Mouse (Mus musculus): ENCODE data around the gene Hyal1. TPM values are rescaled to one million over a fixed set of nuclear protein-coding genes. Genes with fewer than 3 reads are reported as not detected.

Gene Hyal1
- polyA plus RNA-seq, 1 experiment from 2014 or later: 6.2 TPM

DNA sequence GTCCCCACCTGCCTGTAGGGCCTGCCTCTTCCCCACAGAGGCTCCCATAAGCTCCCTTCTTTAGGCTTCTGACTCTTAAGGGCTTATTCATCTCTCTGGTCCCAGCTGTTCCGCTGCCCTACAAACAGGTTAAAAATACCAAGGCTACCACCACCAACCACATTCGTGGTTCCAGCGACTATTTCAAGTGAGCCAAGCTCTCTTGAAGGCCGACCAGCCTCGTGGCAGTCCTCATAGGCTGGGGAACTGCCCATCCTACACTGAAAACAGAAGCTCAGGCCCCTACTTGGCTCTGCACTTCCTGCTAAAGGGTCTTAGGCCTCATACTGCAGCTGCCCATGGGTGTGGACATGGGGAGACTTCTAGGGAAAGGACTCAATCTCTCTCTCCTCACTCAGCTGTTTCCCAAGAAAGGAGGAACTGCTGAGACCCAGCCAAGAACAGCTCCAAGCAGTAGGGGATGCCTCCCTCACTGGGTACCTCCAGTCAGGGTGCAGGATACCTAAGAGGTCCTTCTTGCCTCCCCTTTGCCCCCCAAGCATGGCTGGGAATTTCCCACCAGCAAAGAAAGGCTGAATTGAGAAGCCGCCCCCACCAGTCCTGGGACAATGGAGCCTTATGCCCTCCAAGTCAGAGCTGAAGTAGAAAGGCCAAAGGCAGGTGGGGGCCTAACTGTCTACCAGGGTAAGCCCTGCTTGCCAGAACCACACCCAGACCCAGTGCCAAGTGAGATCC lies 34.9 kb downstream of the Hyal1 start:
- H3K9ac ChIP-seq (ENCODE audit: low read length): peak overlapping the region; percentile 72
- H3K27me3 ChIP-seq (ENCODE audit: control insufficient read depth, insufficient read depth, low read length): no peaks in the 10 kb centered on the region
- ATAC-seq (replicated peaks; ENCODE audit: low FRiP score) (no peak), DNase-seq (ENCODE audit: low spot score) (no peak)
- peaks cover 15% of the 10 kb centered on the region for H3K36me3 ChIP-seq (ENCODE audit: control insufficient read depth, insufficient read depth, low read length)
- 77% methylated on average over 6 of the region's 6 CpGs for WGBS
- H3K4me3 ChIP-seq (ENCODE audit: low read depth, low read length): peak overlapping the region; percentile 28; the same call in 1 of the 2 replicates
- H3K4me2 ChIP-seq (ENCODE audit: low read depth, low read length, severe bottlenecking): peak overlapping the region; percentile 58
- peaks cover 41% of the 10 kb centered on the region for H3K4me1 ChIP-seq (replicated peaks; ENCODE audit: control insufficient read depth, insufficient read depth, low read length)
- peak overlapping the region; percentile 95 for H3K27ac ChIP-seq (ENCODE audit: low read depth, low read length)
- no peaks in the 10 kb centered on the region for H3K9me3 ChIP-seq (ENCODE audit: control insufficient read depth, low read length)

DNA sequence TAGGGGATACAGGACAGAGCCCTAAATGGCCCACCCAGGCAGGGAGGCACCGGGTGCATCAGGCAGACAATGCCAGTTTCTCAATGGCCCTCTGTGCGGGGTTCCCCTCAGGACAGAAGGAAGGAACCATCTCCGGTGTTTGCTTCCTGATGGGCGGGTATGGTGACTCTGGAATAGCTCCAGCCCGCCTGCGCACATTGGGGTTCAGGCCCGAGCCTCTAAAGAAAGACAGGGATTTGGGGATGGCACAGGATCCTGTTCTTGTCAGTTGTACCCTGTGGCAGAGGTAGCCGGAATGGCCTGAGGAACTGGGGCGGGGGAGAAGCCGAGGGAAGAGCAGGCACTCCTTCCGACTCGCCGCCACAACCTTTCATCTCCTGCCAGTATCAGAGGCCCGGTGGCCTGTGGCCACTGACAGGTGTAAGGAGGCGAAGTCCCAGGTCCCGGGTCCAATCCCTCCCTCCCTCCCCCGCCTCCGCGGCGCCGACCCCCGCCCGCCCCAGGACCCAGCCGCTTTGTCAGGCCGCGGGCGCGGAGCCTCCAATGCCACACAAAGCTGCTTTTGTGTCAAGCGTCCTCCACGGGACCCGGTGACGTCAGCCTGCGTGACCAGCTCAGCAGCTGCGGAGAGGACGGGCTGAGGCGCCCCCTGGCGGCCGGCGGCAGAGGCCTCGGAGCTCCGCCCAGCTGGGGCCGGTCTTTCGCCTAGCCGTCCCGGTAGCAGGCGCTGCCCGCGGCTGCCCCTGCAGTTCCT lies 35.6 kb downstream of the Hyal1 start:
- H3K27ac ChIP-seq (ENCODE audit: low read depth, low read length): peak overlapping the region; percentile 95
- H3K4me3 ChIP-seq (ENCODE audit: low read depth, low read length): peak overlapping the region; percentile 28
- peak; percentile 95 for ATAC-seq (replicated peaks; ENCODE audit: low FRiP score)
- peak overlapping the region; percentile 58 for H3K4me2 ChIP-seq (ENCODE audit: low read depth, low read length, severe bottlenecking)
- H3K36me3 ChIP-seq (ENCODE audit: control insufficient read depth, insufficient read depth, low read length): peaks cover 15% of the 10 kb centered on the region
- DNase-seq (ENCODE audit: low spot score): peak; percentile 100
- no peaks in the 10 kb centered on the region for H3K9me3 ChIP-seq (ENCODE audit: control insufficient read depth, low read length)
- H3K9ac ChIP-seq (ENCODE audit: low read length): peak overlapping the region; percentile 72
- H3K4me1 ChIP-seq (replicated peaks; ENCODE audit: control insufficient read depth, insufficient read depth, low read length): peaks cover 35% of the 10 kb centered on the region
- no peaks in the 10 kb centered on the region for H3K27me3 ChIP-seq (ENCODE audit: control insufficient read depth, insufficient read depth, low read length)
- WGBS: 2% methylated on average over 40 of the region's 48 CpGs

DNA sequence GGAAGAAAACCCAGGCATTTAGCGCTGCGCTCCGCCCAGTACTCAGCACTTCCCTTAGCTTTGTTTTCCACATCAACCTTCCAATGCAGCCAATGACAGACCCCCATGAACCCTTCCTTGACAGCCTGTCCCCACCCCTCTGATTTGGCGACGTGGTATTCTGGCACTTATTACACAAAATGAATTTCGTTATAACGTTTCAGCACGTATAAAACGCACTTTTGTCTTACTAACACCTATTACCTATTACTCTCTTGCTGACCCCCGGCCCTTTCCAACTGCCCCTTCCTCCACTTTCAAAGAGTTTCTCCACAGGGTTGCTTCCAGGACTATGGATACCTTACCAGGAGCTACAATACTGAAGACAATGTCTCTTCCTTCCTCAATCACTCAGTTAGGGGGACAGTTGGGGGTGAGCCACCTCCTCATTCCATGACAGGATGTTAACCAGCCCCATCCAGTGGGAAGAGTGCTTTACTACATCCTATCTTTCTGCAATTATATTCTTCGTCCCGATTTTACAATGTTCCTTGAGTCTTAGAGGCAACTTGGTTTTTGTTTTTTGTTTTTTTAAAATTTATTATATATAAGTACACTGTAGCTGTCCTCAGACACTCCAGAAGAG lies 36.3 kb downstream of the Hyal1 start:
- H3K27me3 ChIP-seq (ENCODE audit: control insufficient read depth, insufficient read depth, low read length): no peaks in the 10 kb centered on the region
- H3K9me3 ChIP-seq (ENCODE audit: control insufficient read depth, low read length): no peaks in the 10 kb centered on the region
- peaks cover 19% of the 10 kb centered on the region for H3K36me3 ChIP-seq (ENCODE audit: control insufficient read depth, insufficient read depth, low read length)
- H3K4me3 ChIP-seq (ENCODE audit: low read depth, low read length): peak overlapping the region; percentile 28; the same call in 1 of the 2 replicates
- peak overlapping the region; percentile 58; the same call in 1 of the 2 replicates for H3K4me2 ChIP-seq (ENCODE audit: low read depth, low read length, severe bottlenecking)
- DNase-seq (ENCODE audit: low spot score) (no peak), ATAC-seq (replicated peaks; ENCODE audit: low FRiP score) (peak; percentile 11)
- peak overlapping the region; percentile 72; the same call in 1 of the 2 replicates for H3K9ac ChIP-seq (ENCODE audit: low read length)
- peak overlapping the region; percentile 95 for H3K27ac ChIP-seq (ENCODE audit: low read depth, low read length)
- H3K4me1 ChIP-seq (replicated peaks; ENCODE audit: control insufficient read depth, insufficient read depth, low read length): peaks cover 30% of the 10 kb centered on the region
- 12% methylated on average over 12 of the region's 12 CpGs for WGBS

DNA sequence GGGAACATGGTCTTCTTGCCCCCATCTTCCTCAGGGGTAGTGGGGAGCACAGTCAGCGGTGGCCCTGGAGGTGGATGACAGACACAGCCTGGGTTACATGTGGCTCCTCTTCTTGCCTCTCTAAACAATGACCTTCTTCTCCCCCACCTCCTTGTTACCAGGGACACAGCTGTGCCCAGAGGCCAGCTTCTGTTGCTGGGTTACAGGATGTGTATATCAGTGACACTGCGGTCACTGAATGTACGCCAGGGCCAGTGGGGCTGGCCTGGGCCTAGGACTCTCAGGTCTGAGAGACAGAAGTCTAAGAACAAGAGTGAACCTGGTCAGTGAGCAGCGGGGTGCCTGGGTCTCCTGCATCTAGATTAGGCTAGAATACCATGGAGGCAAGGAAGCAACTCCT lies 38.3 kb downstream of the Hyal1 start:
- no peak overlapping the region for H3K9ac ChIP-seq (ENCODE audit: low read length)
- H3K36me3 ChIP-seq (ENCODE audit: control insufficient read depth, insufficient read depth, low read length): peaks cover 29% of the 10 kb centered on the region
- no peak overlapping the region for H3K4me3 ChIP-seq (ENCODE audit: low read depth, low read length)
- whole genome bisulfite sequencing: 74% methylated on average over 4 of the region's 4 CpGs
- H3K27me3 ChIP-seq (ENCODE audit: control insufficient read depth, insufficient read depth, low read length): no peaks in the 10 kb centered on the region
- no peak overlapping the region for H3K4me2 ChIP-seq (ENCODE audit: low read depth, low read length, severe bottlenecking)
- H3K27ac ChIP-seq (ENCODE audit: low read depth, low read length): 0 out of 2 replicates have a peak overlapping the region, but pooled peaks have one; percentile 19
- peaks cover 23% of the 10 kb centered on the region for H3K4me1 ChIP-seq (replicated peaks; ENCODE audit: control insufficient read depth, insufficient read depth, low read length)
- H3K9me3 ChIP-seq (ENCODE audit: control insufficient read depth, low read length): no peaks in the 10 kb centered on the region
- no peak for ATAC-seq (replicated peaks; ENCODE audit: low FRiP score)
- DNase-seq (ENCODE audit: low spot score): no peak

DNA sequence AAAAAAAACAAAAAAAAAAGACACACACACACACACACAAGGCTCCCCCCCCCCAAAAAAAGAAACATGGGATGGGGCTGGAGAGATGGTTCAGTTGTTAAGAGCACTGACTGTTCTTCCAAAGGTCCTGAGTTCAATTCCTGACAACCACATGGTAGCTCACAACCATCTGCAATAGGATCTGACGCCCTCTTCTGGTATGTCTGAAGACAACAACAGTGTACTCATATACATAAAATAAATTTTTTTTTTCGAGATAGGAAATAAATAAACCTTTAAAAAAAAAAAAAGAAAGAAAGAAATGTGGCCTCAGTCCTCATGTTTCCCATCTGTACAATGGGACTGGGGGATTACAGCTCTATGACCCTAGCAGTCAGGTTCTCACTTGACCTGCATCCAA lies 40.7 kb downstream of the Hyal1 start:
- Histone ChIP-seq H3K9ac (ENCODE audit: low read length) (no peak overlapping the region), H3K9me3 (ENCODE audit: control insufficient read depth, low read length) (no peaks in the 10 kb centered on the region), H3K27me3 (ENCODE audit: control insufficient read depth, insufficient read depth, low read length) (no peaks in the 10 kb centered on the region), H3K27ac (ENCODE audit: low read depth, low read length) (no peak overlapping the region), H3K36me3 (ENCODE audit: control insufficient read depth, insufficient read depth, low read length) (peaks cover 31% of the 10 kb centered on the region), H3K4me1 (replicated peaks; ENCODE audit: control insufficient read depth, insufficient read depth, low read length) (peaks cover 10% of the 10 kb centered on the region; the same call in 1 of the 2 replicates), H3K4me2 (ENCODE audit: low read depth, low read length, severe bottlenecking) (no peak overlapping the region), H3K4me3 (ENCODE audit: low read depth, low read length) (no peak overlapping the region)
- WGBS: 76% methylated on average over 2 of the region's 2 CpGs
- no peak for DNase-seq (ENCODE audit: low spot score)
- ATAC-seq (replicated peaks; ENCODE audit: low FRiP score): no peak

DNA sequence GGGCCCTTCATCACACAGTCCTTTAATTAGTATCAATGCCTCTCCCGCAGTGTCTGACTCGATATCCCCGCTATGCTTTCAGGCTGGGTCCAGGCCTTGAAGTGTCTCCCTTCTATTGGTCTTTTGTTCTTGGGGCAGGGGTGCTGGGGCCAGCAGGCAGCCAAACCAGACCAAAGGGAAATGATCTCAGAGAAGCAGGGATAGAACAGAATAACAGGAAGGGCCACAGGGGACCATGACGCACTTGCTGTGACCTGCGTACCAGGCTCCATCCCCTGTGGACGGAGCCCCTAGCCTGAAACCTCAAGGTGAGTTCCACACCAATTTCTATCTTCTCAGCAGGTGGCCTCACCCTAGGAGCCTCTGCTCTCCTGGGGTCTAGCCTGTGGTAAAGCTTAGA lies 41.4 kb downstream of the Hyal1 start:
- no peaks in the 10 kb centered on the region for H3K9me3 ChIP-seq (ENCODE audit: control insufficient read depth, low read length)
- ATAC-seq (replicated peaks; ENCODE audit: low FRiP score) (no peak), DNase-seq (ENCODE audit: low spot score) (no peak)
- H3K4me2 ChIP-seq (ENCODE audit: low read depth, low read length, severe bottlenecking): no peak overlapping the region
- H3K4me3 ChIP-seq (ENCODE audit: low read depth, low read length): no peak overlapping the region
- WGBS: 91% methylated on average over 6 of the region's 6 CpGs
- H3K27ac ChIP-seq (ENCODE audit: low read depth, low read length): no peak overlapping the region
- no peaks in the 10 kb centered on the region for H3K27me3 ChIP-seq (ENCODE audit: control insufficient read depth, insufficient read depth, low read length)
- H3K9ac ChIP-seq (ENCODE audit: low read length): no peak overlapping the region
- H3K36me3 ChIP-seq (ENCODE audit: control insufficient read depth, insufficient read depth, low read length): peaks cover 31% of the 10 kb centered on the region
- H3K4me1 ChIP-seq (replicated peaks; ENCODE audit: control insufficient read depth, insufficient read depth, low read length): peaks cover 7% of the 10 kb centered on the region; the same call in 1 of the 2 replicates

DNA sequence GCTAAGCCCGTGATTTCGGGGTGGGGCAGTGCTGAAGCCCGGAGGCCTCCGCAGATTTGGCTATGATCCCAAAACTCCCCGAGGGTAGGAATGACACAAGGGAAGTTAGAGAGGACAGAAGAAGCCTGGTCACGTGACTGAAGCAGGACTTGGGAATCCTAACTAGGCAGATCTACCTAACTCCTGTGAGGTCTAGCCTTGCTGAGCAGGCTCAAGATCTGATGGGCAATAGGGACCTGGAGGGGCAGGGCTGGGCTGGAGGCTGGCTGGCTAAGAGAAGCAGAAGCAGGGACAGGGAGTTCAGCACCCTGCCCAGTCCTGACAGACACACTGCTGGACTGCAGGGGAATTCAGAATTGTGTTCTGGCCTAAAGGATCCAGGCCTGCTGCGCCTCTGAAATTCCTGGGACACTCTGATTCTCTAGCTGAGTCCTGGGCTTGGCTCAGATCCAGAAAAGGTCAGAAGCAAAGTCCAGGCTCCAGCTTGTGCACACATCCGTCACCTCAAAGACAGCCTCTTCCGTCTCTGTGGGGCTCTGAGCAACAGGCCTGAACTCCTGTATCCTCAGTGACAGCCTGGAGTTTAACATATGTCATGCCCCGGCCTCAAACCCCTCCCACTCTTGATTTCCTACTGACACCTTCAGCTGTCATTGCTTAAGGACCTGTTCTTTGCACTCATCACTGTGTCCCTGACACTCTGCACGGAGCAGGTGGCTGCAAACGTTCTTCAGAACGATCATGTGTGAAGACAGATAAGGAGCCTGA lies 42.2 kb downstream of the Hyal1 start:
- no peak for ATAC-seq (replicated peaks; ENCODE audit: low FRiP score)
- 0 out of 2 replicates have a peak, but pooled peaks cover 3% of the 10 kb centered on the region for H3K4me1 ChIP-seq (replicated peaks; ENCODE audit: control insufficient read depth, insufficient read depth, low read length)
- H3K4me3 ChIP-seq (ENCODE audit: low read depth, low read length): no peak overlapping the region
- H3K9me3 ChIP-seq (ENCODE audit: control insufficient read depth, low read length): no peaks in the 10 kb centered on the region
- H3K36me3 ChIP-seq (ENCODE audit: control insufficient read depth, insufficient read depth, low read length): peaks cover 31% of the 10 kb centered on the region
- no peak overlapping the region for H3K9ac ChIP-seq (ENCODE audit: low read length)
- 83% methylated on average over 13 of the region's 13 CpGs for WGBS
- no peaks in the 10 kb centered on the region for H3K27me3 ChIP-seq (ENCODE audit: control insufficient read depth, insufficient read depth, low read length)
- no peak overlapping the region for H3K27ac ChIP-seq (ENCODE audit: low read depth, low read length)
- H3K4me2 ChIP-seq (ENCODE audit: low read depth, low read length, severe bottlenecking): no peak overlapping the region
- DNase-seq (ENCODE audit: low spot score): no peak

DNA sequence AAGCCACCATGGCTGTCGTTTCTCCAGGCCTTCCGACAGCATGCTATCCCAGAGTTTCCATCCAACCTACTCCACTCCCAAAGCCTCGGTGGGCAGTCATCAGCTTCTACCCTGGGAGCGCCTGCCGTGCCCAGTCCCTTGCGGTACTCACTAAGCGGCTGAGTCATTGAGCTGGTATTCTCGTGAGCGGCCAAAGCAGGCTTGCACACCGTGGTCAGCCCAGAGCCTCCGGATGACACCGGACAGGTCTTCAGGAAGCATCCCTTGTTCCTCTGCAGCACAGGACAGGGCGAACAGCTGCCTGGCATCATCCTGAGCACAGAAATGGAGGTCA lies 42.8 kb downstream of the Hyal1 start:
- Histone ChIP-seq H3K4me3 (ENCODE audit: low read depth, low read length) (no peak overlapping the region), H3K4me1 (replicated peaks; ENCODE audit: control insufficient read depth, insufficient read depth, low read length) (peaks cover 5% of the 10 kb centered on the region; the same call in 1 of the 2 replicates), H3K9me3 (ENCODE audit: control insufficient read depth, low read length) (no peaks in the 10 kb centered on the region), H3K27me3 (ENCODE audit: control insufficient read depth, insufficient read depth, low read length) (no peaks in the 10 kb centered on the region), H3K4me2 (ENCODE audit: low read depth, low read length, severe bottlenecking) (no peak overlapping the region), H3K9ac (ENCODE audit: low read length) (no peak overlapping the region), H3K27ac (ENCODE audit: low read depth, low read length) (no peak overlapping the region), H3K36me3 (ENCODE audit: control insufficient read depth, insufficient read depth, low read length) (peaks cover 28% of the 10 kb centered on the region)
- ATAC-seq (replicated peaks; ENCODE audit: low FRiP score) (no peak), DNase-seq (ENCODE audit: low spot score) (no peak)
- 89% methylated on average over 13 of the region's 13 CpGs for WGBS

Data from forebrain, embryonic 11.5 days (tissue).